Mouse (Mus musculus) retina, postnatal 7 days (tissue): ENCODE measurements around the gene Lamp3.
"Not testable (repeated sequence)": the region's sequence is repeated elsewhere in the genome, so short reads cannot be mapped to it uniquely, and the experiment has no call there.

Experiments used
- DNase-seq: peaks from one replicate; pipeline ENCODE4 v3.0.0-alpha.2; 2012; ENCODE audit warnings: low read depth, low spot score

Gene Lamp3

GRCm38 (mm10) chr16:19706216-19706615, at the start of gene Lamp3:
Gene Lamp3 (minus strand): TSS chr16:19706375.
- DNase-seq: no peak

- no peak for DNase-seq
Measured at GRCm38 (mm10) chr16:19732896-19733295, 26.7 kb upstream of the Lamp3 start.

- peak; percentile 4 for DNase-seq
Measured at GRCm38 (mm10) chr16:19724139-19724538, 18.0 kb upstream of the Lamp3 start.

DNA sequence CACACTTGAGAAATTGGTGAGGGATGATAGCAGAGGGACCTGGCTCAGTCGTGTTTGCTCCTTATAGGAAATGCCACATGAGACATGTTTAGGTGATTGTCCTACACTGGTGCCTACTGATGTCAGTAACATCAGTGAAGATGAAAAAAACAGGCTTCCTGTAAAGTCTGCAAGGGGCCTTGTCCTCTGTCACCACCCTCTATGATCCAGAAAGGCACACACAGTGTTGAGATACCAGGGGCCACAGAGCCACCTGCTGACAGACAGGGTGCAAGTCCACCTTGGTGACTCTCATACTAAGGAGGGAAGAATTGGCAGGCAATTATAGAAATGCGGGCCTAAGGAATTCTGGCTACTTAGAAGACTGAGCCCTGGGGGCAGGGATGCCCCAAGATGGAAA, 14.8 kb upstream of the Lamp3 start:
- DNase-seq: no peak

DNA sequence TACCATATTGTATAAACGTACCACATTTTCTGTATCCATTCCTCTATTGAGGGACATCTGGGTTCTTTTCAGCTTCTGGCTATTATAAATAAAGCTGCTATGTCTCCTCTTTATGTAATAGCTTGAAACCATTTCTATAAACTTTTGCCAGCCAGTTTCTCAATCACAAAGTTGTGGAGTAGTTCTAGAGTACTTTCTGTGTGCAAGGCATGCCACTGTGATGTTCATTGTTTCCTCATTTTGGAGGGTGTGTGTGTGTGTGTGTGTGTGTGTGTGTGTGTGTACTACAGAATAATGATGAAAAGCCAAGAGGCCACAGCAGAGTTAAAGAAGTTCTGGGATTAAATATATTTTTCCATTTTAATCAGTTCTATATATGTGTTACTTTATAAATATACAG, 1.2 kb upstream of the Lamp3 start:
- DNase-seq: no peak

GRCm38 (mm10) chr16:19699207-19699606, 7.0 kb downstream of the Lamp3 start:
- DNase-seq: no peak

- no peak for DNase-seq
Measured at GRCm38 (mm10) chr16:19670768-19671357, 35.3 kb downstream of the Lamp3 start.

DNA sequence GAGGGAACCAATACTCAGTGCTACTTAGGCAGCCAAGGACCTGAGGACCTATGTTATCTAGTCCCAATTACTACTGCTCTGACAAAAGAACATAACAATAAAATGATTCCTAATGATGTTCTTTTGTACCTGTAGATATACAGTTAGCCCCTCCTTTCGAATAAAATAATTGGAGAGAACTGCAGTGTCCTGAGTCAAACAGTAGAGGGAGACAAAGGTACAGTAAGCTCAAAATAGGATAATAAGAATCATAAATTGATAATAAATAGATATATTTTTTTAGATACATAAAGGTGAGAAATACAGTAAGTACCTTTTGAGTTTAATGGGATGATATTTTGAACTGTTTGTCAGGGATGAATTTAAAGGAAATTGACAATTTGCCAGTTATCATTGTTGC, 39.9 kb downstream of the Lamp3 start:
- no peak for DNase-seq

DNA sequence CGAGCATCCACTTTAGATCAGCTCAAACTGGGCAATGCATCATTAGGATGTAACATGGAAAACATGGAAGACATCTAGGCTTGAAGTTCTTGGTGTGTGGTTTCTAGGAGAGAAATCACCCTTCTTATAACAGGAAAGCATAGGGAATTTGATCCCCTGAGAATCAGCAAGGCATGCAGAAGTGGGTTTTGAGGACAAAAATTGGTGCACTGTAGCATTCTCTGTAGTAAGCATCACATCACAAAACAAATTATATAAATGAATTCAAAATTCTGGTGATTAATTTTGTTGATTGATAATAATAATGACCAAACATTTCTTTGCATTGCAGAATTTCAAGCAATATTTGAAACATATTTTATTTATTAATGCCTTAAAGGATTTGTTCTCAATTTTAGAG, 76.4 kb downstream of the Lamp3 start, which contains the start of gene Olfr171:
Gene Olfr171, minus strand, starts transcription at position 101 of the 400 bp plus-strand sequence.
- no peak for DNase-seq

DNA sequence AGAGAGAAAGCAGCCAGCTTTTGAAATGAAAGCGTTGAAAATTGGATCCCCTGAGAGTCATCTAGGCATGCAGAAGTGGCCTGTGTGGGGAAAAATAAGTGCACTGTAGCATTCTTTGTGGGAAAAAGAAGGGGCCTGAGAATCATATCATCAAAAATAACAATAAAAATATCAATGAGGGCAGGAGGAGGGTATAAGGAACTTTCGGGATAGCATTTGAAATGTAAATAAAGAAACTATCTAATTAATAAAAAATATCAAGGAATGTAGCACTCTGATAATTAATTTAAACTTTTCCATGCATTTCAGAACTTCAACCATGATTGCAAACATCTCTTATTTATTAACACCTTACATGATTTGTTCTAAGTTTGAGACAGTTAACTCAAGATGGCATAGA, 94.4 kb downstream of the Lamp3 start, which contains the start of gene Olfr170:
Gene Olfr170, minus strand, starts transcription at position 101 of the 400 bp plus-strand sequence.
- DNase-seq: not testable (repeated sequence)
